In genomic region chr9:22065642-22066041, GRCm38 (mm10) we compare ENCODE assay signal across 14 mouse cellular contexts. TPM values are rescaled to one million over a fixed set of nuclear protein-coding genes. Genes with fewer than 3 reads are reported as not detected.
"Had no signal": no experiment of that assay in that cellular context is flagged by ENCODE, and none has a peak within 500 bp of the region (broad histone marks: within the 10 kb centered on the region; RNA-seq: fewer than 3 reads in every experiment).

No protein-coding gene starts in this region.

- H3K9me3 ChIP-seq: limb, embryonic 15.5 days; midbrain, embryonic 10.5 days; midbrain, embryonic 15.5 days; neural tube, embryonic 12.5 days had no signal

- DNase-seq: thymus, adult 18-20 months had no signal

- H3K9ac ChIP-seq: limb, embryonic 15.5 days; lung, embryonic 14.5 days; midbrain, embryonic 15.5 days; neural tube, embryonic 12.5 days had no signal

- H3K27ac ChIP-seq: left cerebral cortex, adult 2 months; limb, embryonic 15.5 days; midbrain, embryonic 10.5 days; midbrain, embryonic 15.5 days; neural tube, embryonic 12.5 days had no signal

- H3K4me3 ChIP-seq: left cerebral cortex, adult 2 months; limb, embryonic 15.5 days; midbrain, embryonic 10.5 days; midbrain, embryonic 15.5 days; neural tube, embryonic 12.5 days had no signal

- H3K27me3 ChIP-seq: limb, embryonic 15.5 days; midbrain, embryonic 15.5 days; neural tube, embryonic 12.5 days had no signal

- ATAC-seq: midbrain, embryonic 15.5 days had no signal

- H3K4me2 ChIP-seq: limb, embryonic 15.5 days; lung, embryonic 14.5 days; midbrain, embryonic 15.5 days; neural tube, embryonic 12.5 days had no signal

RNA-seq across cellular contexts. Expression of gene Gm49318, which starts 5.4 kb away (rescaled TPM):
- total RNA-seq: layer of hippocampus, adult 8-10 months; megakaryocyte, adult 5-6 weeks; monocyte, adult 5-6 weeks had no signal
- polyA plus RNA-seq: intestine, embryonic 14.5 days; kidney, embryonic 14.5 days; limb, embryonic 11.5 days; limb, embryonic 15.5 days; lung, embryonic 14.5 days; midbrain, embryonic 10.5 days; midbrain, embryonic 15.5 days; neural tube, embryonic 12.5 days; stomach, embryonic 14.5 days had no signal

RNA-seq across cellular contexts. Expression of gene Elavl3, which starts 13.8 kb away (rescaled TPM):
- total RNA-seq: megakaryocyte, adult 5-6 weeks; monocyte, adult 5-6 weeks had no signal

RNA-seq across cellular contexts. Expression of gene Cnn1, which starts 33.4 kb away (rescaled TPM):
- total RNA-seq: megakaryocyte, adult 5-6 weeks; monocyte, adult 5-6 weeks had no signal
